Mouse (Mus musculus): Measurements from ENCODE around the gene Nanos3.

The Nanos3 gene

DNA sequence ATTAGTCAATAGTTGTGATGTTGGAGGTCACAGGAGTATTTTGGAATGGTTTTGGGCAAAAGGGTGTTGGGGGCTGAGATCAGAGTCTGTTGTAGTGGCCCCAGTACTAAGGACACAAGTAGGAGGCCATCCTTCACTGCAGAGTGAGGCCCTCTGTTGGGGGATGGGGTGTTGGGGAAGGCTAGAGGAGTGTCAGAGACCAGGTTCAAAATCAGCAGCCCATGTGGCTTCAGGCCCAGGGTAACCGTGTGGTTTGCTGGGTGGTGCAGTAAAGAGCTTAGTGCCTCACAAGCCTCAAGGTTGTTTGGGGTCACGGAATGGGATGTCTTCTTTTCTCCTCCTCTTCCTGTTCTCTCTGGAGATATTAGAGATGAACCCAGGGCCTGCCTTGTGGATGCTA lies 58.3 kb downstream of the Nanos3 start:
- no peak for DNase-seq (ENCODE audit: low spot score)

DNA sequence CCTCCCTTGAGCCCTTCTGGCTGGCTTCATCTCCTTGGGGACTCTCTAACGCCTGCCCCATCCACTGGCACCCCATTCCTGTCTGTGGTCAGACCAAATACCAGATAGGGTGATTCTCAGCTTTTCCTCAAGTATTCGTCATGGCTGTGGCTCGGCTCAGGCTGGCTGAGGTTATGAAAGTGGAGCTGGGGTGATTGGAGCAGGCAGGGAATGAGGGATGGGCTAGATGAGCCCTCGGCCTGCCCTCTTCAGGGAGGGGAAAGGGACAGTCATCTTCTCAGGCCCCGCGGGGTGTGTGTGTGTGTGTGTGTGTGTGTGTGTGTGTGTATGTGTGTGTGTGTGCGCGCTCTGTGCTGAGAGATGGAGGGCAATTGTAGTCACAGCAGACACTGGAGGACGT lies 59.4 kb downstream of the Nanos3 start, which contains the start of gene Podnl1:
Gene Podnl1, plus strand, starts transcription at position 334 of the 400 bp plus-strand sequence.
- DNase-seq (ENCODE audit: low spot score): no peak

Measured in urinary bladder, postnatal 25 days (tissue).